Mouse (Mus musculus): ENCODE results near the gene Map4k2. TPM values are rescaled to one million over a fixed set of nuclear protein-coding genes. Genes with fewer than 3 reads are reported as not detected.

Map4k2 gene
- total and polyA plus RNA-seq, 3 experiments = 8.0 to 22.3 TPM; not detected in 1

- no peaks in the 10 kb centered on the region for H3K9me3 ChIP-seq (replicated peaks; ENCODE audit: insufficient read depth, low read length)
- no peak overlapping the region for H3K9ac ChIP-seq (ENCODE audit: control insufficient read depth, low read depth, low read length, poor library complexity, severe bottlenecking)
- no peaks in the 10 kb centered on the region for H3K27me3 ChIP-seq (ENCODE audit: control insufficient read depth in 1 of 2, insufficient read depth in 2 of 2, low read length in 2 of 2)
- H3K79me2 ChIP-seq (ENCODE audit: control insufficient read depth, insufficient read depth, low read length, poor library complexity) = no peaks in the 10 kb centered on the region
- H3K4me1 ChIP-seq (ENCODE audit: control insufficient read depth in 1 of 2, insufficient read depth in 2 of 2, low read length in 2 of 2) = peaks cover 0 to 2% of the 10 kb centered on the region in 2 experiments; a peak in 2 of 4 replicates
- no peak overlapping the region for H3K27ac ChIP-seq (ENCODE audit: control insufficient read depth, low read depth, low read length)
- DNase-seq (ENCODE audit: low read depth, low spot score) = no peak
- TF ChIP-seq POLR2AphosphoS5 (IDR thresholded peaks at IDR 0.05; ENCODE audit: borderline replicate concordance, low read depth, low read length) (no peak), HCFC1 (IDR thresholded peaks at IDR 0.05; ENCODE audit: low read depth, low read length) (no peak), USF2 (IDR thresholded peaks at IDR 0.05; ENCODE audit: borderline replicate concordance in 1 of 2, insufficient read depth in 1 of 2, low read depth in 1 of 2, low read length in 2 of 2) (no peak), UBTF (IDR thresholded peaks at IDR 0.05; ENCODE audit: borderline replicate concordance, insufficient read depth, low read depth, low read length) (no peak), MAFK (IDR thresholded peaks at IDR 0.05; ENCODE audit: borderline replicate concordance, low read depth, low read length) (no peak), ELF1 (IDR thresholded peaks at IDR 0.05; ENCODE audit: low read depth, low read length) (no peak), ZNF384 (IDR thresholded peaks at IDR 0.05; ENCODE audit: low read depth, low read length) (no peak), RAD21 (IDR thresholded peaks at IDR 0.05; ENCODE audit: low read depth, low read length) (no peak), GABPA (IDR thresholded peaks at IDR 0.05; ENCODE audit: low read depth, low read length) (no peak), SMC3 (IDR thresholded peaks at IDR 0.05; ENCODE audit: low read depth, low read length) (no peak), MAX (IDR thresholded peaks at IDR 0.05; ENCODE audit: low read length) (no peak), POLR2A (IDR thresholded peaks at IDR 0.05; ENCODE audit: control insufficient read depth in 1 of 2, insufficient read depth in 1 of 2, low read depth in 1 of 2, low read length in 2 of 2, poor library complexity in 1 of 2) (no peak)
- no peak overlapping the region for H3K4me3 ChIP-seq (ENCODE audit: control insufficient read depth in 1 of 2, insufficient read depth in 1 of 2, low read depth in 2 of 2, low read length in 2 of 2)
- H3K36me3 ChIP-seq (ENCODE audit: control insufficient read depth in 1 of 2, insufficient read depth in 2 of 2, low read length in 2 of 2) = no peaks in the 10 kb centered on the region; a peak in 1 of 4 replicates
Measured at GRCm38 (mm10) chr19:6346661-6347060, 5.7 kb downstream of the Map4k2 start.

GRCm38 (mm10) chr19:6347615-6348014, 6.7 kb downstream of the Map4k2 start:
- no peaks in the 10 kb centered on the region for H3K79me2 ChIP-seq (ENCODE audit: control insufficient read depth, insufficient read depth, low read length, poor library complexity)
- no peaks in the 10 kb centered on the region for H3K27me3 ChIP-seq (ENCODE audit: control insufficient read depth in 1 of 2, insufficient read depth in 2 of 2, low read length in 2 of 2)
- H3K36me3 ChIP-seq (ENCODE audit: control insufficient read depth in 1 of 2, insufficient read depth in 2 of 2, low read length in 2 of 2) = no peaks in the 10 kb centered on the region; a peak in 1 of 4 replicates
- no peak for DNase-seq (ENCODE audit: low read depth, low spot score)
- H3K9me3 ChIP-seq (replicated peaks; ENCODE audit: insufficient read depth, low read length) = no peaks in the 10 kb centered on the region
- no peak overlapping the region for H3K27ac ChIP-seq (ENCODE audit: control insufficient read depth, low read depth, low read length)
- H3K4me3 ChIP-seq (ENCODE audit: control insufficient read depth in 1 of 2, insufficient read depth in 1 of 2, low read depth in 2 of 2, low read length in 2 of 2) = no peak overlapping the region
- H3K9ac ChIP-seq (ENCODE audit: control insufficient read depth, low read depth, low read length, poor library complexity, severe bottlenecking) = no peak overlapping the region
- peaks cover 0 to 2% of the 10 kb centered on the region in 2 experiments; a peak in 2 of 4 replicates for H3K4me1 ChIP-seq (ENCODE audit: control insufficient read depth in 1 of 2, insufficient read depth in 2 of 2, low read length in 2 of 2)
- TF ChIP-seq MAX (IDR thresholded peaks at IDR 0.05; ENCODE audit: low read length) (no peak), ZC3H11A (IDR thresholded peaks at IDR 0.05; ENCODE audit: low read depth, low read length) (no peak), GATA1 (IDR thresholded peaks at IDR 0.05; ENCODE audit: low read depth, low read length) (no peak), GABPA (IDR thresholded peaks at IDR 0.05; ENCODE audit: low read depth, low read length) (no peak), TCF12 (IDR thresholded peaks at IDR 0.05; ENCODE audit: low read depth, low read length) (no peak), NELFE (IDR thresholded peaks at IDR 0.05; ENCODE audit: low read depth, low read length) (no peak)
